Mouse (Mus musculus) brain, embryonic 14.5 days (tissue): Measurements from ENCODE around the gene Phyh.
A peak's percentile ranks its signal among the peaks of the same experiment; 100 is the strongest.

Experiments
- CTCF ChIP-seq: fragments of 200-500 bp; IDR thresholded peaks from 2 replicates; pipeline ENCODE4 v1.5.1; 2012; ENCODE audit warnings: inconsistent platforms, mild to moderate bottlenecking, moderate library complexity, borderline replicate concordance; ENCODE audit not compliant: insufficient read depth, insufficient read length; ENCODE audit errors: extremely low read depth
- POLR2A ChIP-seq: fragments of 200-500 bp; IDR thresholded peaks from 2 replicates; pipeline ENCODE4 v1.6.1; 2012; ENCODE audit warnings: mild to moderate bottlenecking, inconsistent platforms, borderline replicate concordance; ENCODE audit not compliant: poor library complexity, insufficient read depth, insufficient read length, severe bottlenecking; ENCODE audit errors: extremely low read depth

- peak; percentile 17; the same call in 1 of the 2 replicates for TF ChIP-seq CTCF
- peak; percentile 38; the same call in 1 of the 2 replicates for TF ChIP-seq POLR2A
Measured at GRCm38 (mm10) chr2:4918860-4919739, at the start of gene Phyh.
